Mouse (Mus musculus) myocyte (in vitro differentiated cells): ENCODE measurements around the gene Cep72.

Experiments used
- CEBPB ChIP-seq: IDR thresholded peaks from 2 replicates; pipeline ENCODE4 v1.6.1; 2011; ENCODE audit warnings: mild to moderate bottlenecking, moderate library complexity; ENCODE audit not compliant: poor library complexity, insufficient read depth, severe bottlenecking
- E2F4 ChIP-seq: IDR thresholded peaks from one replicate; pipeline ENCODE4 v1.6.1; 2011; ENCODE audit warnings: mild to moderate bottlenecking, control low read depth, moderate library complexity; ENCODE audit not compliant: insufficient read depth
- MAX ChIP-seq: IDR thresholded peaks from one replicate; pipeline ENCODE4 v1.6.1; 2011; ENCODE audit warnings: low read depth, mild to moderate bottlenecking, control low read depth
- MYOD1 ChIP-seq, 3 experiments: IDR thresholded peaks; one replicate each; pipeline ENCODE4 v1.6.1; 2011; ENCODE audit warnings: control low read depth in 2 of 3, low read depth in 2 of 3, mild to moderate bottlenecking in 2 of 3, moderate library complexity in 1 of 3; ENCODE audit not compliant: insufficient read length in 2 of 3, control insufficient read depth in 1 of 3
- MYOG ChIP-seq, 3 experiments: IDR thresholded peaks; one replicate each; pipeline ENCODE4 v1.6.1; 2011; ENCODE audit warnings: control low read depth in 2 of 3, low read depth in 2 of 3, mild to moderate bottlenecking in 2 of 3; ENCODE audit not compliant: insufficient read length in 2 of 3, control insufficient read depth in 1 of 3, insufficient read depth in 1 of 3
- POLR2A ChIP-seq: IDR thresholded peaks from one replicate; pipeline ENCODE4 v1.6.1; 2011; ENCODE audit warnings: low read depth, mild to moderate bottlenecking, control low read depth, moderate library complexity; ENCODE audit not compliant: insufficient read length
- POLR2AphosphoS2 ChIP-seq: IDR thresholded peaks from one replicate; pipeline ENCODE4 v1.6.1; 2011; ENCODE audit warnings: low read depth, control low read depth; ENCODE audit not compliant: insufficient read length
- SRF ChIP-seq: IDR thresholded peaks from one replicate; pipeline ENCODE4 v1.6.1; 2011; ENCODE audit warnings: low read depth; ENCODE audit not compliant: control insufficient read depth, insufficient read length
- TCF12 ChIP-seq: IDR thresholded peaks from one replicate; pipeline ENCODE4 v1.6.1; 2011; ENCODE audit warnings: mild to moderate bottlenecking, control low read depth; ENCODE audit not compliant: poor library complexity, insufficient read depth, severe bottlenecking
- TCF3 ChIP-seq: IDR thresholded peaks from one replicate; pipeline ENCODE4 v1.6.1; 2011; ENCODE audit warnings: low read depth, control low read depth; ENCODE audit not compliant: insufficient read length
- USF1 ChIP-seq: IDR thresholded peaks from one replicate; pipeline ENCODE4 v1.6.1; 2011; ENCODE audit warnings: low read depth, mild to moderate bottlenecking, control low read depth, moderate library complexity

DNA sequence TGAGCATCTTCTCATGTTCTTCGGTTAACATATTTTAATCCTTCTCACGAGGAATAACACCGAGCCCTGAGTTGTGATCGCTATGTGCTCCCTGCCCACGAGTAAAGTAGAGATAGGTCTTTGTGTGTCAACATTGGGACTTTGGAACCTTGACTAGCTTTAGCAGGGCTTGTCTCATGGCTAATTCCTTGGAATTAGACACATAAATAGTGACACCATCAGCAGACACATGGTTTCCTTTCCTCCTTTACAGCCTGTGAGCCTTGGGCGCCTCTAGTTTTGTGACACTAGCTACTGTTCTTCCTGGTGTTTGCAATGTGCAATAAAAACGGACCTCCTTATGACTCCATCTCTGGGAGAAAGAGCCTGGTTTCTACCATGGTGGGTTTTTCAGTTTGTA is 11.3 kb upstream of the Cep72 start:
- TF ChIP-seq USF1 (no peak), POLR2A (no peak), MYOD1 (IDR thresholded peaks at IDR 0.05; ENCODE audit: control insufficient read depth in 1 of 3, insufficient read length in 2 of 3, low read depth in 2 of 3) (no peak), TCF12 (no peak), MAX (no peak), CEBPB (no peak), TCF3 (no peak), E2F4 (no peak), MYOG (IDR thresholded peaks at IDR 0.05; ENCODE audit: control insufficient read depth in 1 of 3, insufficient read depth in 1 of 3, insufficient read length in 2 of 3, low read depth in 2 of 3) (no peak), POLR2AphosphoS2 (no peak), SRF (no peak)
